Mouse (Mus musculus): ENCODE measurements around the gene Hoxa6. TPM values are rescaled to one million over a fixed set of nuclear protein-coding genes. Genes with fewer than 3 reads are reported as not detected.

Hoxa6 gene
- polyA plus RNA-seq, 1 experiment from 2014 or later = not detected

- peaks cover 100% of the 10 kb centered on the region for H3K27me3 ChIP-seq (replicated peaks; ENCODE audit: control insufficient read depth, insufficient read depth, low read length)
- no peak overlapping the region for H3K27ac ChIP-seq (ENCODE audit: low read depth, low read length)
- no peak for DNase-seq (ENCODE audit: low spot score)
- H3K4me2 ChIP-seq (ENCODE audit: low read length) = no peak overlapping the region
- no peak overlapping the region for H3K9ac ChIP-seq (ENCODE audit: low read length)
- no peaks in the 10 kb centered on the region for H3K4me1 ChIP-seq (ENCODE audit: control insufficient read depth, insufficient read depth, low read length)
- H3K4me3 ChIP-seq (ENCODE audit: low read depth, low read length) = no peak overlapping the region
- no peaks in the 10 kb centered on the region for H3K9me3 ChIP-seq (replicated peaks; ENCODE audit: control insufficient read depth, low read length)
- ATAC-seq = no peak
- no peaks in the 10 kb centered on the region for H3K36me3 ChIP-seq (ENCODE audit: control insufficient read depth, insufficient read depth, low read length)
- 1% methylated on average over 10 of the region's 10 CpGs for WGBS
Observed at GRCm38 (mm10) chr6:52179690-52180089, 28.8 kb downstream of the Hoxa6 start.

- H3K27ac ChIP-seq (ENCODE audit: low read depth, low read length) = no peak overlapping the region
- DNase-seq (ENCODE audit: low spot score) (no peak), ATAC-seq (no peak)
- H3K4me1 ChIP-seq (ENCODE audit: control insufficient read depth, insufficient read depth, low read length) = no peaks in the 10 kb centered on the region
- no peak overlapping the region for H3K9ac ChIP-seq (ENCODE audit: low read length)
- H3K27me3 ChIP-seq (replicated peaks; ENCODE audit: control insufficient read depth, insufficient read depth, low read length) = peaks cover 98% of the 10 kb centered on the region
- H3K4me2 ChIP-seq (ENCODE audit: low read length) = no peak overlapping the region
- H3K4me3 ChIP-seq (ENCODE audit: low read depth, low read length) = no peak overlapping the region
- 0% methylated on average over 4 of the region's 4 CpGs for WGBS
- H3K36me3 ChIP-seq (ENCODE audit: control insufficient read depth, insufficient read depth, low read length) = no peaks in the 10 kb centered on the region
- H3K9me3 ChIP-seq (replicated peaks; ENCODE audit: control insufficient read depth, low read length) = no peaks in the 10 kb centered on the region
Observed at GRCm38 (mm10) chr6:52178918-52179665, 29.4 kb downstream of the Hoxa6 start.

GRCm38 (mm10) chr6:52177806-52178205 lies 30.7 kb downstream of the Hoxa6 start:
- DNase-seq (ENCODE audit: low spot score) (no peak), ATAC-seq (no peak)
- no peak overlapping the region for H3K4me2 ChIP-seq (ENCODE audit: low read length)

GRCm38 (mm10) chr6:52177061-52177735 lies 31.3 kb downstream of the Hoxa6 start, which contains the start of gene 5730596B20Rik:
Gene 5730596B20Rik, plus strand, starts transcription at chr6:52177498.
- Histone ChIP-seq H3K9ac (ENCODE audit: low read length) (no peak within 1 kb of the TSS), H3K36me3 (ENCODE audit: control insufficient read depth, insufficient read depth, low read length) (no peaks in the 10 kb centered on the region), H3K4me3 (ENCODE audit: low read depth, low read length) (no peak within 1 kb of the TSS), H3K4me2 (ENCODE audit: low read length) (no peak within 1 kb of the TSS), H3K27ac (ENCODE audit: low read depth, low read length) (no peak within 1 kb of the TSS), H3K9me3 (replicated peaks; ENCODE audit: control insufficient read depth, low read length) (no peaks in the 10 kb centered on the region), H3K27me3 (replicated peaks; ENCODE audit: control insufficient read depth, insufficient read depth, low read length) (peaks cover 98% of the 10 kb centered on the region), H3K4me1 (ENCODE audit: control insufficient read depth, insufficient read depth, low read length) (no peaks in the 10 kb centered on the region)
- no peak for ATAC-seq
- no peak for DNase-seq (ENCODE audit: low spot score)
- under 1% methylated on average over 36 of the region's 36 CpGs for WGBS

More at GRCm38 (mm10) chr6:52177806-52178205, 30.7 kb downstream of the Hoxa6 start:
- Histone ChIP-seq H3K4me3 (ENCODE audit: low read depth, low read length) (no peak overlapping the region), H3K27ac (ENCODE audit: low read depth, low read length) (no peak overlapping the region), H3K9me3 (replicated peaks; ENCODE audit: control insufficient read depth, low read length) (no peaks in the 10 kb centered on the region), H3K4me1 (ENCODE audit: control insufficient read depth, insufficient read depth, low read length) (no peaks in the 10 kb centered on the region), H3K36me3 (ENCODE audit: control insufficient read depth, insufficient read depth, low read length) (no peaks in the 10 kb centered on the region), H3K27me3 (replicated peaks; ENCODE audit: control insufficient read depth, insufficient read depth, low read length) (peaks cover 98% of the 10 kb centered on the region), H3K9ac (ENCODE audit: low read length) (no peak overlapping the region)
- WGBS = under 1% methylated on average over 9 of the region's 9 CpGs

GRCm38 (mm10) chr6:52176391-52176790 lies 32.1 kb downstream of the Hoxa6 start:
- H3K9me3 ChIP-seq (replicated peaks; ENCODE audit: control insufficient read depth, low read length) = no peaks in the 10 kb centered on the region
- ATAC-seq (no peak), DNase-seq (ENCODE audit: low spot score) (no peak)
- no peak overlapping the region for H3K4me2 ChIP-seq (ENCODE audit: low read length)
- no peak overlapping the region for H3K27ac ChIP-seq (ENCODE audit: low read depth, low read length)
- H3K4me3 ChIP-seq (ENCODE audit: low read depth, low read length) = no peak overlapping the region
- no peaks in the 10 kb centered on the region for H3K4me1 ChIP-seq (ENCODE audit: control insufficient read depth, insufficient read depth, low read length)
- H3K36me3 ChIP-seq (ENCODE audit: control insufficient read depth, insufficient read depth, low read length) = no peaks in the 10 kb centered on the region
- no peak overlapping the region for H3K9ac ChIP-seq (ENCODE audit: low read length)
- WGBS = under 1% methylated on average over 6 of the region's 6 CpGs
- peaks cover 98% of the 10 kb centered on the region for H3K27me3 ChIP-seq (replicated peaks; ENCODE audit: control insufficient read depth, insufficient read depth, low read length)

GRCm38 (mm10) chr6:52175864-52176263 lies 32.7 kb downstream of the Hoxa6 start:
- Histone ChIP-seq H3K9me3 (replicated peaks; ENCODE audit: control insufficient read depth, low read length) (no peaks in the 10 kb centered on the region), H3K4me1 (ENCODE audit: control insufficient read depth, insufficient read depth, low read length) (no peaks in the 10 kb centered on the region), H3K4me3 (ENCODE audit: low read depth, low read length) (no peak overlapping the region), H3K4me2 (ENCODE audit: low read length) (no peak overlapping the region), H3K27me3 (replicated peaks; ENCODE audit: control insufficient read depth, insufficient read depth, low read length) (peaks cover 98% of the 10 kb centered on the region), H3K9ac (ENCODE audit: low read length) (no peak overlapping the region), H3K36me3 (ENCODE audit: control insufficient read depth, insufficient read depth, low read length) (no peaks in the 10 kb centered on the region), H3K27ac (ENCODE audit: low read depth, low read length) (no peak overlapping the region)
- ATAC-seq (no peak), DNase-seq (ENCODE audit: low spot score) (no peak)
- 0% methylated on average over 13 of the region's 35 CpGs for WGBS

- H3K9me3 ChIP-seq (replicated peaks; ENCODE audit: control insufficient read depth, low read length) = no peaks in the 10 kb centered on the region
- no peaks in the 10 kb centered on the region for H3K4me1 ChIP-seq (ENCODE audit: control insufficient read depth, insufficient read depth, low read length)
- no peak overlapping the region for H3K4me3 ChIP-seq (ENCODE audit: low read depth, low read length)
- H3K27ac ChIP-seq (ENCODE audit: low read depth, low read length) = no peak overlapping the region
- no peaks in the 10 kb centered on the region for H3K36me3 ChIP-seq (ENCODE audit: control insufficient read depth, insufficient read depth, low read length)
- no peak for DNase-seq (ENCODE audit: low spot score)
- no peak overlapping the region for H3K9ac ChIP-seq (ENCODE audit: low read length)
- ATAC-seq = no peak
- peaks cover 98% of the 10 kb centered on the region for H3K27me3 ChIP-seq (replicated peaks; ENCODE audit: control insufficient read depth, insufficient read depth, low read length)
- WGBS = under 1% methylated on average over 28 of the region's 41 CpGs
- no peak overlapping the region for H3K4me2 ChIP-seq (ENCODE audit: low read length)
Observed at GRCm38 (mm10) chr6:52174968-52175751, 33.4 kb downstream of the Hoxa6 start.

- Histone ChIP-seq H3K9me3 (replicated peaks; ENCODE audit: control insufficient read depth, low read length) (no peaks in the 10 kb centered on the region), H3K27ac (ENCODE audit: low read depth, low read length) (no peak overlapping the region), H3K4me2 (ENCODE audit: low read length) (no peak overlapping the region), H3K36me3 (ENCODE audit: control insufficient read depth, insufficient read depth, low read length) (no peaks in the 10 kb centered on the region), H3K4me3 (ENCODE audit: low read depth, low read length) (no peak overlapping the region), H3K4me1 (ENCODE audit: control insufficient read depth, insufficient read depth, low read length) (no peaks in the 10 kb centered on the region), H3K9ac (ENCODE audit: low read length) (no peak overlapping the region), H3K27me3 (replicated peaks; ENCODE audit: control insufficient read depth, insufficient read depth, low read length) (peaks cover 96% of the 10 kb centered on the region)
- ATAC-seq (no peak), DNase-seq (ENCODE audit: low spot score) (no peak)
- 3% methylated on average over 4 of the region's 4 CpGs for WGBS
Observed at GRCm38 (mm10) chr6:52173648-52174047, 34.9 kb downstream of the Hoxa6 start.

All from forebrain, embryonic 14.5 days (tissue).